Mouse (Mus musculus): ENCODE results near the gene Hoxb8.

The Hoxb8 gene

GRCm38 (mm10) chr11:96285771-96286738, 4.3 kb downstream of the Hoxb8 start, which contains the start of gene Hoxb7:
TSS of gene Hoxb7 (plus strand) at chr11:96286623.
- DNase-seq (ENCODE audit: low spot score), result peak; percentile 79

- no peak for DNase-seq (ENCODE audit: low spot score)
Measured at GRCm38 (mm10) chr11:96286739-96287385, 5.2 kb downstream of the Hoxb8 start.

GRCm38 (mm10) chr11:96287411-96287810, 5.7 kb downstream of the Hoxb8 start:
- DNase-seq (ENCODE audit: low spot score), result no peak

GRCm38 (mm10) chr11:96288455-96289221, 6.9 kb downstream of the Hoxb8 start:
- DNase-seq (ENCODE audit: low spot score), result no peak

- DNase-seq (ENCODE audit: low spot score), result no peak
Measured at GRCm38 (mm10) chr11:96289293-96289692, 7.6 kb downstream of the Hoxb8 start.

GRCm38 (mm10) chr11:96289837-96290236, 8.1 kb downstream of the Hoxb8 start:
- DNase-seq (ENCODE audit: low spot score), result no peak

GRCm38 (mm10) chr11:96290705-96291355, 9.1 kb downstream of the Hoxb8 start:
- DNase-seq (ENCODE audit: low spot score), result no peak

- no peak for DNase-seq (ENCODE audit: low spot score)
Measured at GRCm38 (mm10) chr11:96291681-96292564, 10.2 kb downstream of the Hoxb8 start, which contains the start of gene Hoxb6. TSS of gene Hoxb6 (plus strand) at chr11:96292476.

GRCm38 (mm10) chr11:96292565-96293301, 11.0 kb downstream of the Hoxb8 start:
- no peak for DNase-seq (ENCODE audit: low spot score)

GRCm38 (mm10) chr11:96293302-96293921, 11.7 kb downstream of the Hoxb8 start:
- no peak for DNase-seq (ENCODE audit: low spot score)

GRCm38 (mm10) chr11:96294245-96295091, 12.8 kb downstream of the Hoxb8 start:
- peak; percentile 81 for DNase-seq (ENCODE audit: low spot score)

GRCm38 (mm10) chr11:96295092-96295835, 13.6 kb downstream of the Hoxb8 start:
- DNase-seq (ENCODE audit: low spot score), result no peak

GRCm38 (mm10) chr11:96296997-96297396, 15.3 kb downstream of the Hoxb8 start:
- no peak for DNase-seq (ENCODE audit: low spot score)

GRCm38 (mm10) chr11:96297428-96297827, 15.7 kb downstream of the Hoxb8 start:
- no peak for DNase-seq (ENCODE audit: low spot score)

GRCm38 (mm10) chr11:96297968-96298635, 16.4 kb downstream of the Hoxb8 start:
- no peak for DNase-seq (ENCODE audit: low spot score)

- DNase-seq (ENCODE audit: low spot score), result no peak
Measured at GRCm38 (mm10) chr11:96298895-96299667, 17.4 kb downstream of the Hoxb8 start.

Measured in yolk sac, embryonic 10.5 days (tissue).